Mouse (Mus musculus) left cerebral cortex, adult 2 months (tissue): ENCODE data around the gene Tspan18. TPM values are rescaled to one million over a fixed set of nuclear protein-coding genes. Genes with fewer than 3 reads are reported as not detected.

Source experiments
- DNase-seq, 2 experiments: peaks; one replicate each; pipeline ENCODE4 v3.0.0; 2021 to 2022; ENCODE audit warnings: low spot score in 2 of 2, mixed read lengths in 1 of 2; ENCODE audit errors: extremely low spot score in 1 of 2
- H3K27ac ChIP-seq: fragments of 200-600 bp; 2 replicates; pipeline ENCODE4 v1.8.1; 2022
- H3K4me3 ChIP-seq: fragments of 200-600 bp; 2 replicates; pipeline ENCODE4 v1.8.1; 2022
- CTCF ChIP-seq: fragments of 200-600 bp; IDR thresholded peaks from 2 replicates; pipeline ENCODE4 v1.8.1; 2022; ENCODE audit warnings: antibody characterized with exemption, mild to moderate bottlenecking, moderate library complexity
- intact Hi-C: fragments of 180-260 bp; cut with DNase I; formaldehyde crosslinking; loops from one replicate; pipeline ENCODE4 v1.15.1; 2025
- total RNA-seq, 2 experiments: library from RNA; stranded (reverse); gene quantifications; 2 replicates each; pipeline ENCODE4 v1.2.3; 2021

Gene Tspan18
- total RNA-seq, 2 experiments from 2014 or later: 1.5 to 3.0 TPM

GRCm38 (mm10) chr2:93309724-93310413, 24.4 kb downstream of the Tspan18 start:
- TF ChIP-seq CTCF: no peak
- H3K27ac ChIP-seq: no peak overlapping the region
- no peak overlapping the region for H3K4me3 ChIP-seq
- no peak for DNase-seq
- intact Hi-C loops: no loop called here

DNA sequence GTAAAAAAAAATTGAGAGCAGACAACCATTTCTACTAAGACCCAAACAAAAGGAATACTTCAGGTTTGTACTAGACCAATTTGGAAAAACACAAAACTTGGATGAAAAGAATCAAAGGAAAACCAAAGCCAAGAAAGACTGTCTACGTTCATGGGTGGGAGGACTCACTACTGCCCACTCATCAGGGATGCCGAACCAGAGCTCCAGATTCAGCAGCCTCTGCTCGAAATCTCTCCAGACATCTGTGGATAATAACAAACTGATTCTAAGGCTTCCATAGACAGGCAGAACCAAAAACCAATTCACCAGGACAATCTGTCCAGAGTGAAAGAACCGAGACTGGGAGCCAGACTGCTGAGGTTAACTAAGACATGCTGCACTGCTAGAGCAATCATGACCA, 27.4 kb downstream of the Tspan18 start:
- no peak for DNase-seq
- intact Hi-C loops: no loop called here
- no peak for TF ChIP-seq CTCF
- no peak overlapping the region for H3K4me3 ChIP-seq
- no peak overlapping the region for H3K27ac ChIP-seq

DNA sequence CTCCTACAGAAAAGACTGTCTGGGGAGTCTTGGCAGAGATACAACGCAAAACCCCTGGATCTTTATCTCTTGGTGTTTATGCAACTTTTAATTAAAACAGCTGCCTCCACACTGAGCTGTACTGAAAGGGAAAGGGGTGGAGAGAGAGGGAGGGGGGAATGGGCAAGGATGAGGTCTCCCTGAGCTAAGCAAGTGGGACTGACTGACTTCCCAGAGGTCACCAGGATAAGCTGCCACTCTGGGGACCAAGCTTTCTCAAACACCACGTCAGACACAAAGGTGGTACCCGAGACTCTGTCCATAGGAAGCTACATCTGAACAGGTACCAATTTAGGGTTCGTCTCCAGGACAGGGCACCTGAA, 30.1 kb downstream of the Tspan18 start:
- H3K27ac ChIP-seq: no peak overlapping the region
- no peak for DNase-seq
- TF ChIP-seq CTCF: no peak
- intact Hi-C loops: no loop called here
- H3K4me3 ChIP-seq: no peak overlapping the region

DNA sequence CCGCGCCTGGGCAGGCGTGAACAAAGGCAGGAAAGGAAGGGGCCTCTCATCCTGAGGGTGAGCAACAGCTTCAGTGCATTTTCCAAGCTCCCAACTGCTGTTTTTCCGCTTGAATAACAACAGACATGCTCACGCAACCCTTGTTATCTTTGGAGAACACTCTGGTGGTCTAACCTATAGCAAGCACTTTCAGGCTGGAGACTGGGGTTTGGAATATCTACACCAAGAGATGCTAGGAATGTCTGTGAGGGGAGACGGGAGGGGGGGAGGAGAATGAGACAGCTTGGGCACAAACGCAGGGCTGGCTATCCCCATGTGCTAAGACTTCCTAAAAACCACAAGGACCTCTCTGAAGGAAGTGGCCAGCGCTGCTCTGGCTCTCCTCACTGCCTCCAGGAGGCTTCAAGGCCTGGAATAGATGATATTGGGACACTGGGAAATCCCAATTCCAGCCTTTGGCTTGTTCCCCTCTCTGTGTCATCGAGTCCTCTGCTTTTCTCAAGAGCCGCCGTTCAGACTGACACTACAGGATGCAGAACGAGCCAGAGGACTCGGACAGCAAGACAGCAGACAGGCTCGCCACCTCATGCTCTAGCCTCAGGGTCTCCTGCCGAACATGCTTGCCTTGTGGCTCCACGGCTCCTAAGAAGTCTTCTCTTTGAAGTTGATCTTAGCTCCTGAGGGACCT, 30.6 kb downstream of the Tspan18 start:
- no peak overlapping the region for H3K27ac ChIP-seq
- no peak for TF ChIP-seq CTCF
- intact Hi-C loops: no loop called here

GRCm38 (mm10) chr2:93303260-93303584, 31.1 kb downstream of the Tspan18 start:
- no peak for TF ChIP-seq CTCF
- DNase-seq: no peak
- Histone ChIP-seq H3K27ac (no peak overlapping the region), H3K4me3 (no peak overlapping the region)
- intact Hi-C loops: no loop called here

More for the DNA sequence above, 30.6 kb downstream of the Tspan18 start:
- DNase-seq: no peak
- no peak overlapping the region for H3K4me3 ChIP-seq

DNA sequence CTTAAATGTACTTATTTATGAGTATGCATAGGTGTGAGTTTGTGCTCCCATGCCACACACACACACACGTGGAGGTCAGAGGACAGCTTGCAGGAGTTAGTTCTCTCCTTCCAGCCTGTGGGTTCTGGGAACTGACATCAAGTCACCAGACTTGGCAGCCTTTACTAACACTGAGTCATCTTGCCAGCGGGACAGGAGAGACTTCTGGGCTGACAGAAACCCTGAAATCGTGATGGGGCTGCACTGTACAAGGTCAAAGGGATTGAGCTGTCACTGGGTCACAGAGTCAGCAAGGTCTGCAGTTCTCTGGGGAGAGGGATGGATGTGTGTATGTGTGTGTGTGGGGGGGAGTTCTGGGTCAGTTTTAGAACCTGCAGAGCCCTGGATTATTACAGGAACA, 36.6 kb downstream of the Tspan18 start:
- no peak for TF ChIP-seq CTCF
- no peak for DNase-seq
- H3K4me3 ChIP-seq: no peak overlapping the region
- H3K27ac ChIP-seq: no peak overlapping the region
- intact Hi-C loops: no loop called here

- no peak overlapping the region for H3K27ac ChIP-seq
- intact Hi-C loops: no loop called here
Observed at GRCm38 (mm10) chr2:93291186-93291926, 42.9 kb downstream of the Tspan18 start.

GRCm38 (mm10) chr2:93290345-93291118, 43.8 kb downstream of the Tspan18 start:
- no peak for TF ChIP-seq CTCF
- no peak overlapping the region for H3K4me3 ChIP-seq
- H3K27ac ChIP-seq: no peak overlapping the region
- DNase-seq: no peak
- intact Hi-C loops: no loop called here

More at GRCm38 (mm10) chr2:93291186-93291926, 42.9 kb downstream of the Tspan18 start:
- DNase-seq: no peak
- H3K4me3 ChIP-seq: no peak overlapping the region
- no peak for TF ChIP-seq CTCF

DNA sequence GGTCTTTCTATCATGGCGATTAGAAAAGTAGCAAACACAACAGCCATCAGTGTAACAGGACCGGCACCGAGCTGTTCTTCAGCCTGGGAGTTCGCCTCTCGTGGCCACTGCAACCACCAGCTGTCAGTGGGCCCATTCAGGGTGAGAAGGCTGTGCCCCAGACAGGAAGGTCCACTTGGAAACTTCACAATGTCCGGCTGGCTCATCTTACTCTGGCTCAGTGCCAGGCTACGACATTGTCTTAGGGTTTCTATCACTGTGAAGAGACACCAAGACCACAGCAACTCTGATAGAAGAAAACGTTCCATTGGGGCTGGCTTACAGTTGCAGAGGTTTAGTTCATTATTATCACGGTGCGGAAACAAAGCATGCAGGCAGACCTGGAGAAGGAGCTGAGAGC, 45.1 kb downstream of the Tspan18 start:
- H3K27ac ChIP-seq: no peak overlapping the region
- TF ChIP-seq CTCF: no peak
- intact Hi-C loops: no loop called here
- no peak overlapping the region for H3K4me3 ChIP-seq
- no peak for DNase-seq

GRCm38 (mm10) chr2:93287348-93287747, 47.0 kb downstream of the Tspan18 start:
- no peak for TF ChIP-seq CTCF
- DNase-seq: no peak
- H3K4me3 ChIP-seq: no peak overlapping the region
- intact Hi-C loops: no loop called here
- H3K27ac ChIP-seq: no peak overlapping the region

- no peak for DNase-seq
- H3K27ac ChIP-seq: no peak overlapping the region
- TF ChIP-seq CTCF: no peak
- no peak overlapping the region for H3K4me3 ChIP-seq
- intact Hi-C loops: no loop called here
Observed at GRCm38 (mm10) chr2:93286742-93287141, 47.6 kb downstream of the Tspan18 start.

GRCm38 (mm10) chr2:93286321-93286720, 48.0 kb downstream of the Tspan18 start:
- H3K27ac ChIP-seq: no peak overlapping the region
- no peak for TF ChIP-seq CTCF
- H3K4me3 ChIP-seq: no peak overlapping the region
- intact Hi-C loops: no loop called here
- no peak for DNase-seq
